Mouse (Mus musculus) kidney, adult 8-10 months (tissue): ENCODE measurements around the gene Lrrc8d.
A peak's percentile ranks its signal among the peaks of the same experiment; 100 is the strongest.
"Not testable (repeated sequence)": the region's sequence is repeated elsewhere in the genome, so short reads cannot be mapped to it uniquely, and the experiment has no call there.

Experiments used
- DNase-seq, 2 experiments: peaks; one replicate each; pipeline ENCODE4 v3.0.0; 2022

Lrrc8d gene

DNA sequence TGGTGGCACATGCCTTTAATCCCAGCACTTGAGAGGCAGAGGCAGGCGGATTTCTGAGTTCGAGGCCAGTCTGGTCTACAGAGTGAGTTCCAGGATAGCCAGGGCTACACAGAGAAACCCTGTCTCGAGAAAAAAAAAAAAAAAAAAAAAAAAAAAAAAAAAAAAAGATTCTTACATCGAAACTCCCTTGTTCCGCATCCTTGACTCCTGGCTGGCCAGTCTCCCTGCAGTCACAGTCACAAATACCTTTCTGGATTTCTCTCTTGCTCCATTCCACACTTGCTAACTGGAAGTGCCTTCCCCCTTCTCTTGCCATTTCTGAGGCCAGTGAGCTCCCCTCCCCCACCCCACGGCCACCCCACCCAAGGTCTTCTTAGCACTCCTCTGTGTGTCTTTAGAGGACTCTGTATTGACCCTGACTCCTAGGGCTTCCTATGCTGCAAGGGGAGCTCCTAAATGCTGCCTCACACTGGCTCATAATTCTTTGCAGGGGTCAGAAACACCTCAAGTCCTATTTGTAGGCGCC is 13.9 kb upstream of the Lrrc8d start:
- DNase-seq, result not testable (repeated sequence)

DNA sequence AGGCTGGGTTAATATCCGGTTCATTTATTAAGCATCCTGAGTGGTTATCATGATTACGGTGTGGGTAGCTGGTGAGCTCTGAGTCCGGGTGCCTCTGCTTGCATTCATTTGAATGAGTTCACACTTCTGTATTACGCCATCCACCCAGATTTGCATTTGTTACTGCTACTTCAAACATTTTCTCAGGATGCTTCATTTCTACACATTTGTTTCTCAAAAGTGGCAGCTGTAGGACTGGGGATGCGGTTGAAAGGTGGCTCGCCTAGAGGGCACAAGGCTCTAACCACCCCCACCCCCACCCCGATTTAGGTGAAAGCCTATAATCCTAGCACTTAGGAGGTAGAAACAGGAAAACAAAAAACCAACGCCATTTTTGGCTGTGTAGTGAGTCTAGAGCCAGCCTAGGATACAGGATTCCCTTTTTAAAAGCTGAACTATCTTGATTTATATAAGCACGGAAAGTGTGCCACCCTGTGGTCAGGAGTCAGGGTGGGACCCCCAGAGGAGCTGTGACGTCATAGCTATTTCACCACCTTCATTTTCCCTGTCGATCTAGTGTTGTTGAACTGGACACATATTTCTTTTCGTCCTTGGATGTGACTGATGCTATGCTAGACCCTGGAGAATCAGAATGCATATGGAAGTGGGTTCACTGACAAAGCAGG is 13.3 kb upstream of the Lrrc8d start:
- no peak for DNase-seq

DNA sequence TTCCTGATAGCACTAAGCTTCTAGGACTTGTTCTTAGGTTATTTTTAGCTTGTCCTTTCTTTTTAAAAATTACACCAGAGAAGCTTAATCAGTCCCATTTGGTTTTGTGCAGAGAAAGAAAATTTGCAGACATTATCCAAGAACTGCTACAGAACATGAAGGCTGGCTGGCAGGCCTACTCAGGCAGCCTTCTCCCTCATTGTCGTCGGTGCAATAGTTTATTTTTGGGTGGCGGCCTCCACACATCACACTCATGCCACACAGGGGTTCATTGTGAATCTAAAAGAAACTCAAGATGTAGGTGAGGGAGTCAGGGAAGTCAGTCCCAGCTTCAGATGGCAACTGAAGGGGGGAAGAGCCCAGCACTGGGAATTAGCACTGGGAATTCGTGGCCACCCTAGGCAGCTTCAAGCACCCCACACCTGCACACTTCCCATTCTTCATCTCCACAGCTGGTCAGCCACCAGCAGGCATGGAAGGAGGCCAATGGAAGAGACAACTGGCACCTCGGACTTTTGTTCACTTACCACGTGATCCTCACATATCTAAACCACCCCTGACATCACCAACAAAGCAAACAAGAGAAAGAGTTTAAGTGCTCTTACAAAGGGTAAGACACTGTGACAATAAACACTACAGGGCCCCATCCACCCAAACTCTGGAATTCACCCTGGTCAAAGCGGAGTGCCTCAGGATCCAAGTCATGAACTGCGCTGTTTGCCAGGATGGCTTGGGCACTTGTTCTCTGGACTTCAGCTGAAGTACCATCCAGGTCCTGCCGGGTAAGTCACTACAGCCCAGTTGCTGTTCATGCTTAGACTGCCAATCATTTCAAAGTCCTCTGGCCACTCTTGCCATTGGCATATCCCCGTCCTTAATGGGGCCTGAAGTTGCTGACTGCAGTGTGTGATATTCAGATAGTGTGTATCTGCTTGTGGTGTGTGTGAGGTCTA is 9.0 kb upstream of the Lrrc8d start:
- DNase-seq, result peak; percentile 50 to 64

DNA sequence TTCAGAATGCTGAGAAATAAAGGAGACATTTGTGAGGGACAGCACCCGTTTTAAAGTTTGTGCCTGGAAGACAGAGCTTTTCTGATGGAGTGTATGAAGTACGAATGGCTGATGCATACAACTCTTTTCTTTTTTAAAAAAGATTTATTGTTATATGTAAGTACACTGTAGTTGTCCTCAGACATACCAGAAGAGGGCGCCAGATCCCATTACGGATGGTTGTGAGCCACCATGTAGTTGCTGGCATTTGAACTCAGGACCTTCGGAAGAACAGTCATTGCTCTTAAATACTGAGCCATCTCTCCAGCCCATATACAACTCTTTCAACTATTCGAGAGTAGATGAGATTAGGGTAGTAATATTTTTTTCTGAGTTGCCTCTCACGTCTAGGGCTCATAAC is 8.1 kb upstream of the Lrrc8d start:
- DNase-seq, result peak in 1 of 2 experiments; percentile 35

DNA sequence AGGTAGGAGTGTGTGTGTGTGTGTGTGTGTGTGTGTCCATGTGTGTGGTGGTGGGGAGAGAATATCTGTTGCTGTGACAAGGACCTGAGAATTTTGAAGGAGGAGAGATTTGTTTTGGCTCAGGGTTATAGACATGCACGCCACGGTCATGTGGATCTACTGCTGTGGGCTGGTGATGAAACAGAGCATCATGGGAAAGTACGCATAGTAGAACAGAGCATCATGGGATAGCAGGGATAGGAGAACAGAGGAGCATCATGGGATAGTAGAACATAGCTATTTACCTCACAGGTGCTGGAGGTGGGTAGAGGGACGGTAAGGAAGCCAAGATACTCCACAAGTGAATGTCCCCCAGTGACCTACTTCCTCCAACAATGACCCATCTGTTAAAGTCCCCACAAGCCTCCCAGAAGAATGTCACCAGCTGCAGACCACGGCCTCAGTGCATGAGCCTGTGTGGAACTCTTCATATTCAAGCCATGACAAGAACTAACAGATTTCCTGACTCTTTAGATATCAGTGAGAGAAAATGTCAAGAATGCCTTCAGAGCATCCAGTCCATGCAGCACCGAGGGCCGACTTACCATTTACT is 5.3 kb upstream of the Lrrc8d start:
- DNase-seq, result no peak

DNA sequence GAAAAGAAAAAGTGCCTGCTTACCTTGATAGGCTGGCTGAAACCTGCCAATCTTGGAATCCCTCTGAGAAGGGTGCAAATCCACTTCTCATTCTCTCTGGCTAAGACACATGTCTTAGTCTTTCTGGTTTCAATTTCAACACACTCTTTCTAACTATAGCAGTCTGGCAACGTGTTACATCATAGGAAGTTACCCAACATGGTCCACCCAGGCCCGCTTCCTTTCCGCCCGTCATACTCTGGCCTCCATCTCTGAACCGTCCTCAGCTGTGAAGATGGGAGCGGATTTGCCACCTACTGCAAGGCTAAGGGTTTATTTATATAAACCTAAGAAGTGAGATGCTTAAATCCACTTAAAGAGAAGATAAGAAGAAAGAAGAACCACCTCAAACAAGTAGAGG is 3.7 kb upstream of the Lrrc8d start:
- no peak for DNase-seq

DNA sequence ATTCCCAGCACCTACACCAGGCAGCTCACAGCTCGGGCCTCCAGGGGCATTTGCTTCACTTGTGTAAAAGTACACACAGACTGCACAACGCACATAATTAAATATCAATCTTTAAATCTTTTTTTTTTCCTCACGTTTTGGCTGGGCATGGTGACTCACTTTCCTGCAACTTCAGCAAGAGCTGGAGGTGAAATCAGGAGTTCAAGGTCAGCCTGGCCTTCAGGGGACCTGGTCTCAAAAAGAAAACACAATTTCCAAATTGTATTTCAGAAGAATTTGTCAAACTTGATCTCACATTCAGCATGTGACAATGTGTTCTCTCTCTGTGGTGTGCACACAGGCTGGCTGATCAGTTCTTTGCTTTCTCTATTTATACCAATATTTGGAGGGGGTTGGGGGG is 1.9 kb upstream of the Lrrc8d start:
- DNase-seq, result no peak

DNA sequence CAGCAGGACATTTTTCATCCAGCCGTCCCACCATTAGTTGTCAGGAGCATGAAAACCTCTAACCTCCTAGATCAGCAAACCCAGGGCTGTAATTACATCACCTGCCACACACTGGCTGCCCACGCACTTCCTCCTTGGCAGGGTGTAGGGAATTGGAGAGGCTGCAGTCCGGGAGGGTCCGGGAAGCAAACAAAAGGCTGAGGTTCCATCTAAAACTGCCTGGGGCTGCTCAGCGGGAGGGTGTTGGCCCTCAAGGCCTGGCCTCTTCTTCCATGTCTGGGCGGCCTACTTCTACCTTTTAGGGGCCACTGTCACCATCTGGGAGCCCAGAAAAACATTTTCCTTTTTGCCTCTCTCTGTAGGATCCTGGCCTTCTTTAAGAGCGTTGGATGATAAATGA is 1.1 kb upstream of the Lrrc8d start:
- peak; percentile 50 to 53 for DNase-seq

DNA sequence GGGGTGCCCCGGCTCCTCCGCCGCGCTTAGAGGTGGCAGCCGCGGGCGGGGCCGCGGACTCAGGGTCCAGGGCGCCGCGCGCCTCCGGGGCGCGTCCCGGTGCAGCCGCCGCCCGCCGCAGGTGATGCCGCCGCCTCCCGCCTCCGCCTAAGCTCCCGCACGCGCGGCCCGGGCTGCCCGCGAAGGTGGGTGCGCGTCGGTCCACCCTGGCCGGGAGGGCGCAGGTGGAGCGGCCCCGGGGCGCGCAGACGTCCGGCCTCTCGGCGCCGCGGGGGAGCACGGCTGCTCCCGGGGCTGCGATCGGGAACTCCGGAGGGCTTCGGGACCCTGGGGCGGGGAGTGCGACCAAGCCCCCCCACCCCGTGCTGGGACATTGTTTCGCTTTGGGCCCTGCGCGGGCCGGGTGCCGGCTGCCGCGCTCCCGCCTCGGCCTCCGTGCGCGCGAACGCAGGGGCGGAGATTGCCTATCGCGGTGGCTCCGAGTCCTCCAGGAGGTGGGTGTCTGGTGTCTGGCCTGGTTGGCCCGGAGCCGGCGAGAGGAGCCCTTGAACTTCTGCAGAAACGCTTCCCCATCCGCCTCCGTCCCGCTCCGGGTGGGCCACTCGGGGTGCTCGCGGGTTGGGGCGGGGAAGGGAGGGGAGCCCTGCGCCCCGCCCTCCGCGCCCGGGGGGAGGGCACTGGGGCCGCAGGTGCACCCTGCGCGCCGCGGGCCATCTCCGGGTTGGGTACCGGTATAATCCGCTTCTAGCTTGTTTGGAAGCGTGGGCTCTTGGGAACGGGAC is 492 bp downstream of the Lrrc8d start:
- DNase-seq, result peak; percentile 84 to 85

DNA sequence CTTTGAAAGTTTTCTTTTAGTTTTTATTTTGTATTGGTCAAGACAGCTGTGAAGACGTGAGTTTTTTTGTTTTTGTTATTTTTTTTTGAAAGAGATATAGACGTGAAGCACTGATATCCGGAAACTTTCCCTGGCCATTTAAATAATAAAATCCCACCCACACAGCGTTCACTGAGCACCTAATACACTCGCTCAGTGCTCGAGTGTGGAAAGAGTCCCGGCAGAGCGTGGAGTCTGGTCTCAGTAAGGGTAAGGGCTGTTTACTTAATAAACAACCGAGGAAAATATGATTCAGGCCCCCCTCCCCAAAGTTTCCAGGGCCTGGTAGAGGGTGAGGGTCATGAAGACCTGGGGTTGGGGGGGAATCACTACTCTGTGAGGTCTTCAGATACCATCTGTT is 1.6 kb downstream of the Lrrc8d start:
- DNase-seq, result no peak

DNA sequence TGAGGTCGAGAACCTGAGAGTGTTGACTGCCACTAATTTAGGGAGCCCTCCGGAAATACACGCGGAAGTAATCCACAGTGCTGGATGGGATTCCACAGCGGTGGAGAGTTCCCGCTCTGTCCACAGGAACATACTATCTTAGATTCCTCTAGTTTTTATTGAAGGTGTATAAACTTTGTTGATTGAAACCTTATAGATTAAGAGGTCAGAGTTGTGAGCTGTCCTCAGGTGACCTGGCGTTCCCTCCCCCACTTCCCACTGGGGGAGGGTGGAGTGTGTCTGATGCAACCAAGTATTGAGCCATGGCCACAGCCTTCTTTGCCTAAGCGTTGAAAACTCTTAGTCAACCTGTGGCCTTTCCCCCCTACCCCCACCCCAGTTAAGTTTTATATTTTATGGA is 2.1 kb downstream of the Lrrc8d start:
- DNase-seq, result peak in 1 of 2 experiments; percentile 34

DNA sequence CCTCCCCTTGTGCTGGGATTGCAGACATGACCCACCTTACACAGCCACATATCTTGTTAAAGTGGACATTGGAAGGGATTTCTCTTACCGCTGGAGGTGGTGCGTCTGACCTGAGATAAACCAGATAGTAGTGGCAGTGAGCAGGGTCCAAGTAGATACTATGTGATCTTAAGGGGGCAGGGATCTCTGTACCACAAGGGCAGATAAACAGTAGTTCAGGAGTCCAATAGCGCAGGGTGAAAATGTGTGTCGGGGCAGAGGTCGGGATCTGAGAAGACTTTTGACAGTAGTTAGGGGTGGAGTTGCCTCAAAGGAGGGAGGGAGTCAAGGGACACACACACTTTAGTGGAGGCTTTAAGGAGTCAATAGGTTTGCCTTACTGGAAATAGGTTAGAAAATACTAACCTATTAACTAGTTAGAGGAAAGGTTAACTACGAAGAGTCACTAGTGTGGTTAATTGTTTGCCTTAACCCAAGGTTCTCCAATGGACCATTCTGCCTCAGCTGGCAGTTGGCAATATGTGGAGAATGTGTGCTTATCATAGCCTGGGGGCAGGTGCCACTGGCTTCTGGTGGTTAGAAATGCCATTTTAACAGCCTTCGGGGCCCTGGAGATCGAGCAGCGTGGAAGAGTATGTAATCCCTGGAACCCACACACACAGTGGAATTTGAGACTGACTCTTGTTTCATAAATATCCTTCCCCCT is 3.0 kb downstream of the Lrrc8d start:
- DNase-seq, result peak; percentile 76 to 86

DNA sequence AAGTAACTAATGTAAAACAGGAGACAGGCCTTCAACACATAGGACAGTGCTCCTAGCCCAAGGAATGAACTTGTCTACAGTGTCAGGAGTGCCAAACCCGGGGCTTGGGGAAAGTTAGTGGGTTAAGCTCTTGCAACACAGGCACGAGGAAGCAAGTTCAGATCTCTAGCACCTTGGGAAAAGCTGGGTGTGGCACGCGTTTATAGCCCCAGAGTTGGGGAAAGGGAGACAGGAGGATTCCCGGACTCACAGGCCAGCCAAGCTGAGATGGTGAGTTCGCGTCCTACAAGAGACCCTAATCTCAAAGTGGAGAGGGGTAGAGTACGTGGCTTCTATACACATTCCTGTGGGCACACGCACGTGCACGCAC is 3.5 kb downstream of the Lrrc8d start:
- DNase-seq, result no peak

DNA sequence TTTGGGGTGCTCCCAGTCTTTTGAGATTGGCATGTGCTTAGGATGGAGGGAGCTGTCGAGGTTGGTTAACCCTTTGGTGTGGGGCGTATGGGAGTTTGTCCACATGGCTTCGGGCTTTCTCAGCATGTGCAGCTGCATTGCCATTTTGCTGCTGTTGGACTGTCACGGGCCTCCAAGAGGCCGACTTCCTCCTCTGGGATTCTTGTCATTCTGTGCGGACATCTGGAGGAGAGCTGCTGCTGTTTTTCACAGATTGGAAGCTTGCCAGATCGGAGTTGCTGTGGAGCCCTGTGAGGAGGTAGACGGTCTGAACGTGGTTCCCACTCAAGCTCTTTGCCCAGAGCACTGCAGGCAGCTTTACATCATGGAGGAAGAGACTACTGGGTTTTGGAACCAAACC is 4.8 kb downstream of the Lrrc8d start:
- peak in 1 of 2 experiments; percentile 32 for DNase-seq

DNA sequence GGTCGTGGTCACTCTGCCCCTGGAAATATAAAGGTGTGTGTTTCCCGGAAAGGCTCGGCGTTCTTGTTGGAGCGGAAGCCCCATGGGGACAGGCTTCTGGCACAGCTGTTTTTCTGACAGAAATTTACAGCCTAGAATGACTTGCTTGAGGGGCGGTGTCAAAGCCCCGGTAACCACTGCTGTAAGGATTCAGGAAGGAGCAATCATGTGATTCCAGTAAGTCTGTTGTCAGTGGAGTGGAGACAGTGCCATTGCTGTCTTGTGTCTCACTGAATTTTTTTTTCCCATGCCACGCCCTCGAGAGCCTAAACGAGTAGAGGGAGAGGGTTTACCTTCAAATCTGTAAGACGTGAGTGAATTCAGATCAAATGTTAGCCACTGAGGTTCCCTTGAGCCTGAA is 6.9 kb downstream of the Lrrc8d start:
- DNase-seq, result no peak

DNA sequence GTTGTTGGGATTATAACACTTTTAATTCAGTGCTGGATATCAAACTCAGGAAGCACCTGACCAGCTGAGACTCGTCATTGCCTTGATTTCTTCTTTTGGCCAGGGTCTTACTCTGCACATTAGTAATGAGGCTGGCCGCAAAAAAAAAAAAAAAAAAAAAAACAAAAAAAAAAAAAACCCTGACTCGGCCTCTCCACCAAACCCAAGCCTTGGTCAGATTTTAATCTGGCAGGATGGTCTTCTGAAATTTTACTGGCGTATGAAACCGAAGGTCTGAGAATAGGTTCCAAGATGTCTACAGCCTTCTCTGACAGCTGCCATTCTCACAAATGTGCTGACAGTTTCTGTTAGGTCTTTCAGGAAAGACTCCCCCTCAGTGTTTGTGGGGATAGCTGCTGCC is 8.5 kb downstream of the Lrrc8d start:
- DNase-seq, result no peak

DNA sequence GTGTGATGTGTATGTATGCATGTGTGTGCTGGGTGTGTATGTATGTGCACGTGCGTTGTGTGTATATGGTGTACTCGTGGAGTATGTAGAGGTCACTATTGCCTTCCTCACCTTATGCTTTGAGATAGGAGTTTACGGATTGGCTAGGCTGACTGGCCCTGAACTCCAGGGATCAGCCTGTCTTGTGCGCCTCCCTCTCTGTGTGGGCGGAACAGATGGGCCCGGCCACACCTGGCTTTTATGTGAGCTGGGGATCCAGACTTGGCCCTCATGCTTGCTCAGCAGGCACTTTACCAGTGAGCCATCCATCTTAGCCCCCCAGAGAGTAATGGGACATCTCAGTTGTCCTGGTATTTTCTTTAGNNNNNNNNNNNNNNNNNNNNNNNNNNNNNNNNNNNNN is 10.7 kb downstream of the Lrrc8d start:
- DNase-seq, result no peak

DNA sequence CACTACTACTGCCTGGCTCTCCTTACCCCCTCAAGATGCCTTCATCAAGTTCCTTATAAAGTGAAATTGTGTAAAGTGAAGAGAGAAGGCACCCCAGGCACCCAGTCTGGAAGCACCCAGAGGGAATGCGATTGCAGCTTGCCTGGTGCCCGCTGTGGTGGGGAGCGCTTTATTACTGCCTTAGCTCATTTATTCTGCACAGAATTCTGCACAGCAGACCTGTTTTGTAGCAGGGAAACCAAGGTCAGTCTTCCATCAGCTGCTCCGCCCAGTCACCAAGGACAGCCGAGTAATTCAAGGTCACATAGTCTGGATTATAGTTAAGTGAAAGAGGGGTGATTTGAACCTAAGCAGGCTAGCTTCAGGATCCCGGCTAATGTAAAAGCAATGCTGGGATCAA is 14.7 kb downstream of the Lrrc8d start:
- DNase-seq, result peak in 1 of 2 experiments; percentile 64

DNA sequence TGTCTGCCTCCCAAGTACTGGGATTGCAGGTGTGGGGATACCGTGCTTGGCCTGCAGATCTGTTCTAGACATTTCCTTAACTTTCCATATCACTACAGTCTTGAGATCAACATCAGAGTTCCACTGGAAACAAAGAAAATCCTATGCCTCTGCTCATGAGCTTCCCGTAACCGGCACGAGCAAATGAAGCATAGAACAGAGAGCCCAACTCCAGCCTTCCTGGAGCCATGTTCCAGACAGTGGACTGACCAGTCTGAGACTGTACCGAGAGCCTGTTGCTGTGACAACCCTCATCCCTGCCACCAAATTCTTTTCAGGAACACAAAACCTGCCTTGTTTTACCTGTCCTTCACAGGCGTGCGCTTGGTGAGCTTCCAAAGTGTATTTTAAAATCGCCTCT is 15.3 kb downstream of the Lrrc8d start:
- DNase-seq, result no peak

DNA sequence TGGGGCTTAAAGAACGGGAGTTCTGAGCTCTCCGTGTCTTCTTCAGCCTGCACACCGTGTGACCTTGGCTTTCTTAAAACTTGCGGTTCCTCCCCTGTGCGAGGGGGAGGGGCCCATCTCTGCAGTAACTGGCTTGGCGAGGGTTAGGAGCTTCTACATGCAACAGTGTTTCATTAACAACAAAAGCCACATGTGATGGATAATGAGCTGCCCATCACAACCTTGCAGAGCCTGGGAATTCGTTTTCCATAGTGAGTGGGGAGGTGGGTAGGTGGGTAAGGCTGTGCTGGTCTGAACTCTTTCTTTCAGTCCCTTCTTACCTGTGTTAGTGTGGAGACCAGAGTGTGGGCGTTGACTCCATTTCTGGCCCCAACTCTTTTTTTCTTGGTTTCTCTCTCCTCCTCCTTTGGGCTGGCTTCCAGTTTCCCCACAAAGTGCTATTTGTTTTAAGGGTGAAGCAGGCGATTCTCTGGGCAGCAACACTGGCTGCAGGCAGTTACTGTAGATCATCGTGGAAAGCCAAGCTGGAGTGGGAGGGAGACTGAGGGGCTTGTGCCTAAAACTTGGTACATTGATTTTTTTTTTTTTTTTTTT is 15.9 kb downstream of the Lrrc8d start:
- peak in 1 of 2 experiments; percentile 50 for DNase-seq

DNA sequence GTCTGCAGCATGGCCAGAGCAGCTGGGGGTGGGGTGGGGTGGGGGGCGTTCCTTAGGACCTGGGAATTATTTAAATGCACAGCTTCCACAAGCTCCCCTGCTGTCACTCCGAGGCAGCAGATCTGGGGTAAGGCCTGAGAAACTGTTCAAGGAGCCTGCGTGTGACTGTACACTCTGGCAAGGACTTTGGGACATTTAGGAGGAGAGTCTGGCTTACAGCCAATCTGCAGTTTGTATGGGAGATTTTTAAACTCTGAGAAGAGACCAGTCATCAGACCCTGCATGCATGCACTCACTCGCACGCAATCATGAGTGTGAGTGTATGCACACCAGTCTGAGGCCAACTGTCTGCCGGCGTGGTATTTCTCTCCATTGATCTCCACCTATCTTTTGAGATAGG is 17.5 kb downstream of the Lrrc8d start:
- no peak for DNase-seq
